Mouse (Mus musculus) kidney, adult 8-10 months (tissue): Measurements from ENCODE around the gene Glis3.

Source experiments
- DNase-seq, 2 experiments: peaks; one replicate each; pipeline ENCODE4 v3.0.0; 2022

Glis3 gene

GRCm38 (mm10) chr19:28376401-28376800 is 303.5 kb downstream of the Glis3 start:
- no peak for DNase-seq

GRCm38 (mm10) chr19:28375746-28376145 is 304.1 kb downstream of the Glis3 start:
- DNase-seq, result peak; percentile 48 to 53

- no peak for DNase-seq
Observed at GRCm38 (mm10) chr19:28374524-28374923, 305.4 kb downstream of the Glis3 start.

GRCm38 (mm10) chr19:28368215-28368614 is 311.7 kb downstream of the Glis3 start:
- no peak for DNase-seq

GRCm38 (mm10) chr19:28367274-28367673 is 312.6 kb downstream of the Glis3 start:
- DNase-seq, result no peak

GRCm38 (mm10) chr19:28366766-28367165 is 313.1 kb downstream of the Glis3 start:
- peak; percentile 51 to 69 for DNase-seq

GRCm38 (mm10) chr19:28365897-28366296 is 314.0 kb downstream of the Glis3 start:
- no peak for DNase-seq

GRCm38 (mm10) chr19:28360884-28361283 is 319.0 kb downstream of the Glis3 start:
- peak in 1 of 2 experiments; percentile 30 for DNase-seq

GRCm38 (mm10) chr19:28357595-28357994 is 322.3 kb downstream of the Glis3 start:
- no peak for DNase-seq

- DNase-seq, result no peak
Observed at GRCm38 (mm10) chr19:28351068-28352066, 328.5 kb downstream of the Glis3 start.

- peak; percentile 72 to 86 for DNase-seq
Observed at GRCm38 (mm10) chr19:28347080-28347825, 332.6 kb downstream of the Glis3 start.

- no peak for DNase-seq
Observed at GRCm38 (mm10) chr19:28343640-28344039, 336.2 kb downstream of the Glis3 start.

- no peak for DNase-seq
Observed at GRCm38 (mm10) chr19:28337574-28337973, 342.3 kb downstream of the Glis3 start.

- DNase-seq, result no peak
Observed at GRCm38 (mm10) chr19:28336651-28337510, 343.0 kb downstream of the Glis3 start.

GRCm38 (mm10) chr19:28335890-28336289 is 344.0 kb downstream of the Glis3 start:
- DNase-seq, result no peak

- no peak for DNase-seq
Observed at GRCm38 (mm10) chr19:28333007-28333766, 346.7 kb downstream of the Glis3 start.

- DNase-seq, result no peak
Observed at GRCm38 (mm10) chr19:28328444-28329110, 351.3 kb downstream of the Glis3 start.

GRCm38 (mm10) chr19:28327536-28327935 is 352.3 kb downstream of the Glis3 start:
- DNase-seq, result no peak

GRCm38 (mm10) chr19:28306036-28306435 is 373.8 kb downstream of the Glis3 start:
- no peak for DNase-seq

- DNase-seq, result no peak
Observed at GRCm38 (mm10) chr19:28305510-28305909, 374.4 kb downstream of the Glis3 start.

GRCm38 (mm10) chr19:28302831-28303242 is 377.0 kb downstream of the Glis3 start:
- DNase-seq, result no peak
